Mouse (Mus musculus): ENCODE results near the gene Fryl. TPM values are rescaled to one million over a fixed set of nuclear protein-coding genes. Genes with fewer than 3 reads are reported as not detected.

Gene Fryl
- polyA plus RNA-seq, 1 experiment from 2014 or later = 23.3 TPM

DNA sequence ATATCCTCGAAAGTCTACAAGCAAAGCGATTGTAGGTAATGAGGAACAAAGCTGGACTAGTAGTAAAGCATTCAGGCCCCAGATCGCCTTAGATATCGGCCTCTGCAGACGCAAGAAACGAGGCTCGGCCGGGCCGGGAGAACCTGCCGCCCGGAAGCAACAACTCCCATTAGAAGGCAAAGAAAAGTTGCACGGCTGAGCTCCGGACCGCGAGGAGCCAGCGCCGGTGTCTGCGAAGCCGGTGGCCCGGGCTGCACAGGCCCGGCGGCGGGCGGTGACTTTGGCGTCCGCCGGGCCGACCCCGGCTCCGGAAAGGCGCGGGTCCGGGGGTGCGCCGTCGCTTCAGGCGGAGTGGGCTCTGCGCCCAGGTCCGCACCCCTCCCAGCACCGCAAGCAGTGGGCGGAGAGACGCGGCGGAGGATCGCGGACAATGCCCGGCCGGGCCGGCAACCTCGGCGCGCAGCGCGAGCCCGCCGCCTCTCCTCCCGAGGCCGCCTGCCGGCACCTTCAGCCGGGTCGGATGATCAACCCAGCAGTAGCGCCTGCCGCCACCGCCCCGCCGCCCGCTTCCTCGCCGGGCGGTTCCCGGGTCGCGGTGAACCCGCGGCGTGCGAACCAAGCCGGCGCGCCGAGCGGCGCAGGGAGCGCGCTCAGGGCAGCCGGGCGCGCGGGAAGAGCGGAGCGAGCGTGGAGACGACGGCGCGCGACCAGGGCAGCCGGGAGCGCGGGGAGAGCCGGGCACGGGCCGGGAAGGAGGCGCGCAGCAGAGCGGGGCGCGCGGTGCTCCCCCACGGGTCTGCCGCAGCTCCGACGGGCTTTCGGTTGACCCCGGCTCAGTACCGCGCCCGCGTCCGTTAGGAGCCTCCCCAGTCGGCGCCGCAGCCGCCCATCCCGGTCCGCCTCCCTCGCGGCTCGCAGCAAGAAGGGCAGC is 833 bp downstream of the Fryl start:
- under 1% methylated on average over 125 of the region's 129 CpGs for WGBS
- Histone ChIP-seq H3K27ac (peak overlapping the region; percentile 95), H3K9ac (replicated peaks) (peak overlapping the region; percentile 91), H3K36me3 (no peaks in the 10 kb centered on the region), H3K4me2 (peak overlapping the region; percentile 73), H3K4me3 (replicated peaks) (peak overlapping the region; percentile 93), H3K4me1 (replicated peaks) (peaks cover 24% of the 10 kb centered on the region), H3K27me3 (no peaks in the 10 kb centered on the region), H3K9me3 (no peaks in the 10 kb centered on the region)
- peak; percentile 35 for ATAC-seq (ENCODE audit: insufficient number of reproducible peaks, insufficient read depth, low FRiP score, low TSS enrichment, low read depth)

DNA sequence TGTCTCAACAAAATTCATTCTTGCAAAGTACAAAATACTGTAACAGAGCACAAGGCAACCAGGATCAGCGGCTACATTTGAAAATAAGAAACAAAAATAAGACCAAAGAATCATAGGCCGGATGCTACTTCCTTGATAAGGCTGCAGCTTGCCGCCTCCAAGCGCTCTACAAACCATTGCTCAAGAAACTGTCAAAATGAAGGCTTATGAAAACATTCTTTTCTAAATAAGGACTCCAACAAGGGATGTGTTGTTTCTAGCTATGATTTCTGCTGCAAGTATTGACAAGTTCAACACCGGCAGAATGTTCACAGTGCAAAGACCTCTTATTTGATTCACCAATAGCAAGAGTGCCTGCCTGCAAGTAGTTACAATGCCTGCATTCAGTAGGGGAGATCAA is 1.8 kb downstream of the Fryl start:
- H3K4me2 ChIP-seq = peak overlapping the region; percentile 73
- H3K4me3 ChIP-seq (replicated peaks) = peak overlapping the region; percentile 93
- H3K27ac ChIP-seq = peak overlapping the region; percentile 95; the same call in 1 of the 2 replicates
- peaks cover 24% of the 10 kb centered on the region for H3K4me1 ChIP-seq (replicated peaks)
- 50% methylated on average over 5 of the region's 5 CpGs for WGBS
- ATAC-seq (ENCODE audit: insufficient number of reproducible peaks, insufficient read depth, low FRiP score, low TSS enrichment, low read depth) = no peak
- no peaks in the 10 kb centered on the region for H3K36me3 ChIP-seq
- H3K27me3 ChIP-seq = no peaks in the 10 kb centered on the region
- H3K9ac ChIP-seq (replicated peaks) = peak overlapping the region; percentile 91
- no peaks in the 10 kb centered on the region for H3K9me3 ChIP-seq

- no peak overlapping the region for H3K4me2 ChIP-seq
- H3K4me1 ChIP-seq (replicated peaks) = peaks cover 34% of the 10 kb centered on the region
- no peaks in the 10 kb centered on the region for H3K36me3 ChIP-seq
- no peak for ATAC-seq (ENCODE audit: insufficient number of reproducible peaks, insufficient read depth, low FRiP score, low TSS enrichment, low read depth)
- no peak overlapping the region for H3K27ac ChIP-seq
- no peaks in the 10 kb centered on the region for H3K27me3 ChIP-seq
- H3K9ac ChIP-seq (replicated peaks) = no peak overlapping the region
- no peaks in the 10 kb centered on the region for H3K9me3 ChIP-seq
- H3K4me3 ChIP-seq (replicated peaks) = no peak overlapping the region
Observed at GRCm38 (mm10) chr5:73252739-73253138, 3.7 kb downstream of the Fryl start.

GRCm38 (mm10) chr5:73249341-73249740 is 7.1 kb downstream of the Fryl start:
- WGBS = 87% methylated on average over 4 of the region's 4 CpGs

DNA sequence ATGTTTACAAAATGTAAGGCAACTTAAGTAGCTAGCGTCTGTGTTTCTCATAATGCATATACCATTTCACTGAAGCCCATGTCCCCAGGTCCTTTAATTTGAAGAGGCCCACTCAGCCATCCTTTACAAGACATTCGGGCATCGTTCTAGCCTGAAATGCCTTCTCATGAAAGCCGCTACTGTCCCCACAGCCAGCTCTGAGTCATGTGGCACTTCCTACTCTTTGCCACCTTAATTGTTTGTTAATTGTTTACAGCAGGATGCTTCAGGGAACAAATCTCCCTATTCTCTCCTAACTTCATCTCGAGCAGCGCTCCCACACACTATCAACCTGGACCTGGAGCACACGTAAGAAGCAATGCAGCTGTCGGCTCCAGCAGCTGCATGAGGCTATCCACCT is 8.2 kb downstream of the Fryl start:
- H3K4me2 ChIP-seq = no peak overlapping the region
- no peaks in the 10 kb centered on the region for H3K36me3 ChIP-seq
- H3K9ac ChIP-seq (replicated peaks) = no peak overlapping the region
- H3K9me3 ChIP-seq = no peaks in the 10 kb centered on the region
- peaks cover 24% of the 10 kb centered on the region for H3K4me1 ChIP-seq (replicated peaks)
- H3K27ac ChIP-seq = no peak overlapping the region; the same call in 1 of the 2 replicates
- ATAC-seq (ENCODE audit: insufficient number of reproducible peaks, insufficient read depth, low FRiP score, low TSS enrichment, low read depth) = no peak
- H3K4me3 ChIP-seq (replicated peaks) = no peak overlapping the region
- 70% methylated on average over 8 of the region's 8 CpGs for WGBS
- H3K27me3 ChIP-seq = no peaks in the 10 kb centered on the region

More at GRCm38 (mm10) chr5:73249341-73249740, 7.1 kb downstream of the Fryl start:
- Histone ChIP-seq H3K4me3 (replicated peaks) (no peak overlapping the region), H3K4me2 (no peak overlapping the region), H3K9ac (replicated peaks) (no peak overlapping the region), H3K9me3 (no peaks in the 10 kb centered on the region), H3K27me3 (no peaks in the 10 kb centered on the region), H3K36me3 (no peaks in the 10 kb centered on the region), H3K27ac (no peak overlapping the region), H3K4me1 (replicated peaks) (peaks cover 34% of the 10 kb centered on the region)
- ATAC-seq (ENCODE audit: insufficient number of reproducible peaks, insufficient read depth, low FRiP score, low TSS enrichment, low read depth) = no peak

- Histone ChIP-seq H3K4me1 (replicated peaks) (peaks cover 16% of the 10 kb centered on the region), H3K4me2 (no peak overlapping the region), H3K27ac (no peak overlapping the region), H3K9ac (replicated peaks) (no peak overlapping the region), H3K27me3 (no peaks in the 10 kb centered on the region), H3K36me3 (no peaks in the 10 kb centered on the region), H3K4me3 (replicated peaks) (no peak overlapping the region), H3K9me3 (no peaks in the 10 kb centered on the region)
- 75% methylated on average over 6 of the region's 6 CpGs for WGBS
- no peak for ATAC-seq (ENCODE audit: insufficient number of reproducible peaks, insufficient read depth, low FRiP score, low TSS enrichment, low read depth)
Observed at GRCm38 (mm10) chr5:73246414-73246813, 10.0 kb downstream of the Fryl start.

GRCm38 (mm10) chr5:73244403-73244802 is 12.0 kb downstream of the Fryl start:
- 87% methylated on average over 13 of the region's 13 CpGs for WGBS
- H3K9me3 ChIP-seq = no peaks in the 10 kb centered on the region
- no peak overlapping the region for H3K4me2 ChIP-seq
- H3K27ac ChIP-seq = no peak overlapping the region
- H3K4me3 ChIP-seq (replicated peaks) = no peak overlapping the region
- H3K9ac ChIP-seq (replicated peaks) = no peak overlapping the region
- ATAC-seq (ENCODE audit: insufficient number of reproducible peaks, insufficient read depth, low FRiP score, low TSS enrichment, low read depth) = no peak
- no peaks in the 10 kb centered on the region for H3K27me3 ChIP-seq
- H3K4me1 ChIP-seq (replicated peaks) = peaks cover 16% of the 10 kb centered on the region
- H3K36me3 ChIP-seq = no peaks in the 10 kb centered on the region

DNA sequence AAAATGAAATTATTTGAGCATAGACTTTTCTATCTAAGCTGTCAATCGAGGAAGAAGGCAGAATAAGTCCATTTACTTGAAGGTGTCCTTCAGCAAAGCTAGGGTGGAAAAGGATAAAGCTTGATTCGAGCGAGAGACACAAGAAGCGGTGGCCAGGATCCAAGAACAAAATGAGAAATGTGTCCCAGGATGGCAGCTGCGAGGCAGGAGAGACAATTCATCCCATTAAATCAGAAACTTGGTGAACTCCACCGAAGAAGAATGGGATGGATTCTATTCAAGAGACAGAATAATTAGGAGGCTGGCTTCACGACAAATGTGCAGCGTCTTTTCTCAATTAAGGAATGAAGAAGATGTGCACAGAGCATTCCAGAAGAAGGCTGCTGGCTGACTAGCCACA is 14.5 kb downstream of the Fryl start:
- H3K4me3 ChIP-seq (replicated peaks) = no peak overlapping the region
- no peak for ATAC-seq (ENCODE audit: insufficient number of reproducible peaks, insufficient read depth, low FRiP score, low TSS enrichment, low read depth)
- 83% methylated on average over 8 of the region's 8 CpGs for WGBS
- H3K9ac ChIP-seq (replicated peaks) = no peak overlapping the region
- H3K4me2 ChIP-seq = no peak overlapping the region
- no peak overlapping the region for H3K27ac ChIP-seq
- peaks cover 8% of the 10 kb centered on the region for H3K4me1 ChIP-seq (replicated peaks)
- H3K9me3 ChIP-seq = no peaks in the 10 kb centered on the region
- H3K36me3 ChIP-seq = no peaks in the 10 kb centered on the region
- no peaks in the 10 kb centered on the region for H3K27me3 ChIP-seq

- no peak overlapping the region for H3K4me2 ChIP-seq
- H3K9me3 ChIP-seq = no peaks in the 10 kb centered on the region
- H3K4me3 ChIP-seq (replicated peaks) = no peak overlapping the region
- no peaks in the 10 kb centered on the region for H3K36me3 ChIP-seq
- H3K27ac ChIP-seq = no peak overlapping the region
- WGBS = 74% methylated on average over 10 of the region's 10 CpGs
- peaks cover 6% of the 10 kb centered on the region for H3K4me1 ChIP-seq (replicated peaks)
- H3K27me3 ChIP-seq = no peaks in the 10 kb centered on the region
- no peak overlapping the region for H3K9ac ChIP-seq (replicated peaks)
- ATAC-seq (ENCODE audit: insufficient number of reproducible peaks, insufficient read depth, low FRiP score, low TSS enrichment, low read depth) = no peak
Observed at GRCm38 (mm10) chr5:73241332-73241731, 15.1 kb downstream of the Fryl start.

DNA sequence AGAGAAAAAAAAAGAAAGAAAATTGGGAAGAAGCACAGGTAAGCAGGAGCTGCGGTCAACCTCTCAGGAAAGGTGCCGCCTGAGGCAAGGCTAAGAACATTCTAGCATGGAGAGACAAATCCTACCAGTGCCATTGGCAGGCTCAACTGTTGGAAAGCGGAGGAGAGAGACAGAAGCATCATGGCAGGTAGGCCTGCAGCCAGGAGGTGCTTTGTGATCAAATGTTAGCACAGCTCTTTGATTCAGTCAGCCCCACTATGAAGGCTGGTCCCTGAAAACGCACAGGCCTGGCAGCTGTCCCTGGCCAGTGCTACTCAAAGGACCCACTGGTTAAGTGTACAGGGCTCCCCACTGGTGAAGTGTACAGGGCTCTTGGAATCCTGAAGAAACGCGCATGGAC is 16.0 kb downstream of the Fryl start:
- peaks cover 6% of the 10 kb centered on the region for H3K4me1 ChIP-seq (replicated peaks)
- H3K27me3 ChIP-seq = no peaks in the 10 kb centered on the region
- 92% methylated on average over 6 of the region's 6 CpGs for WGBS
- H3K27ac ChIP-seq = no peak overlapping the region
- no peaks in the 10 kb centered on the region for H3K36me3 ChIP-seq
- ATAC-seq (ENCODE audit: insufficient number of reproducible peaks, insufficient read depth, low FRiP score, low TSS enrichment, low read depth) = no peak
- H3K9me3 ChIP-seq = no peaks in the 10 kb centered on the region
- H3K4me2 ChIP-seq = no peak overlapping the region
- no peak overlapping the region for H3K9ac ChIP-seq (replicated peaks)
- H3K4me3 ChIP-seq (replicated peaks) = no peak overlapping the region

DNA sequence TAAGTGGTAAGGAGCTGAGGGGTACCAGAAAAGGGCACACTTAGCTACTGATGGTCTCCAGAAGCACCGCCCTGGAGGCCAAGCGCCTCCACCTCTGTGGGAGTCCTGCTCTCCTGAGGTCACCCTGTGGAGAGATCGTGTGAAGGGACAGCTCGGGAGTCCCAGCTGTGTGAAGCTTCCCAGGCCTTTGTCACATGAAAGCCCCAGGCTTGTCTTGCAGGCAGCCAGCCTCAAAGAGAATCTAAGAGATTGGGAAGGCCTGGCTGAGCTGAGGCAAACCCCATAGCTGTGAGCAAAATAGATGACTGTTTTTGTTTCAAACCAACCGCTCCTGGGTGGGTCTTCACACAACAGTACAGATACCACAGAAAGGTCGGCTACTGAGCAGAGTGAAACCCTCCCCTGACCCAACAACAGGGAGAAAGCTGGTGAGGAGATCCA is 19.5 kb downstream of the Fryl start:
- H3K4me2 ChIP-seq = no peak overlapping the region
- H3K4me3 ChIP-seq (replicated peaks) = no peak overlapping the region
- 21% methylated on average over 6 of the region's 6 CpGs for WGBS
- no peak overlapping the region for H3K9ac ChIP-seq (replicated peaks)
- H3K36me3 ChIP-seq = no peaks in the 10 kb centered on the region
- H3K27me3 ChIP-seq = no peaks in the 10 kb centered on the region
- no peak for ATAC-seq (ENCODE audit: insufficient number of reproducible peaks, insufficient read depth, low FRiP score, low TSS enrichment, low read depth)
- H3K4me1 ChIP-seq (replicated peaks) = peaks cover 38% of the 10 kb centered on the region
- no peak overlapping the region for H3K27ac ChIP-seq
- H3K9me3 ChIP-seq = no peaks in the 10 kb centered on the region

- H3K27me3 ChIP-seq = no peaks in the 10 kb centered on the region
- no peak overlapping the region for H3K27ac ChIP-seq
- H3K4me1 ChIP-seq (replicated peaks) = peaks cover 43% of the 10 kb centered on the region
- H3K9ac ChIP-seq (replicated peaks) = no peak overlapping the region
- 73% methylated on average over 5 of the region's 5 CpGs for WGBS
- H3K4me2 ChIP-seq = no peak overlapping the region
- H3K36me3 ChIP-seq = no peaks in the 10 kb centered on the region
- H3K4me3 ChIP-seq (replicated peaks) = no peak overlapping the region
- no peak for ATAC-seq (ENCODE audit: insufficient number of reproducible peaks, insufficient read depth, low FRiP score, low TSS enrichment, low read depth)
- no peaks in the 10 kb centered on the region for H3K9me3 ChIP-seq
Observed at GRCm38 (mm10) chr5:73235201-73235600, 21.2 kb downstream of the Fryl start.
